Mouse (Mus musculus) stomach, embryonic 15.5 days (tissue): ENCODE data around the gene Edf1. TPM values are rescaled to one million over a fixed set of nuclear protein-coding genes. Genes with fewer than 3 reads are reported as not detected.
A peak's percentile ranks its signal among the peaks of the same experiment; 100 is the strongest.

Source experiments
- ATAC-seq: fragments of 200-750 bp; cut with Nextera tagmentation; 2 replicates; pipeline ENCODE4 v1.8.0; 2017; ENCODE audit warnings: low read depth, moderate number of reproducible peaks, moderate TSS enrichment; ENCODE audit not compliant: insufficient read depth, low FRiP score
- H3K27ac ChIP-seq: fragments of 300-500 bp; sonication (generic); 2 replicates; pipeline ENCODE4 v1.5.1; 2015; ENCODE audit warnings: mild to moderate bottlenecking, inconsistent platforms
- H3K27me3 ChIP-seq: fragments of 300-500 bp; sonication (generic); replicated peaks from 2 replicates; pipeline ENCODE4 v1.6.1; 2015; ENCODE audit warnings: inconsistent platforms
- H3K36me3 ChIP-seq: fragments of 300-500 bp; sonication (generic); 2 replicates; pipeline ENCODE4 v1.6.1; 2015; ENCODE audit warnings: inconsistent platforms
- H3K4me1 ChIP-seq: fragments of 300-500 bp; sonication (generic); 2 replicates; pipeline ENCODE4 v1.6.1; 2015; ENCODE audit warnings: inconsistent platforms
- H3K4me2 ChIP-seq: fragments of 300-500 bp; sonication (generic); 2 replicates; pipeline ENCODE4 v1.6.1; 2015; ENCODE audit warnings: mild to moderate bottlenecking, inconsistent platforms
- H3K4me3 ChIP-seq: fragments of 300-500 bp; sonication (generic); replicated peaks from 2 replicates; pipeline ENCODE4 v1.5.1; 2015; ENCODE audit warnings: inconsistent platforms
- H3K9ac ChIP-seq: fragments of 300-500 bp; sonication (generic); 2 replicates; pipeline ENCODE4 v1.6.1; 2015; ENCODE audit warnings: inconsistent platforms
- H3K9me3 ChIP-seq: fragments of 300-500 bp; sonication (generic); 2 replicates; pipeline ENCODE4 v1.6.1; 2016; ENCODE audit warnings: inconsistent platforms
- WGBS: fragments of 180-500 bp; shearing (Covaris S2); methylation state at CpG from one replicate; pipeline ENCODE4 v1.1.7; 2015; 5-methylcytosine and 5-hydroxymethylcytosine counted together
- polyA plus RNA-seq: library from polyadenylated mRNA; unstranded; fragments of >200 nt; fragmentation: Nextera tagmentation; extraction: Ambion mirVana; gene quantifications from 2 replicates; pipeline ENCODE4 v1.2.1, GENCODE M21; 2015

The Edf1 gene
- polyA plus RNA-seq, 1 experiment from 2014 or later = 371 TPM

- H3K4me1 ChIP-seq = peaks cover 74% of the 10 kb centered on the region
- H3K4me3 ChIP-seq = peak overlapping the region; percentile 22
- no peak overlapping the region; the same call in 1 of the 2 replicates for H3K9ac ChIP-seq
- H3K27ac ChIP-seq = no peak overlapping the region
- no peaks in the 10 kb centered on the region for H3K9me3 ChIP-seq
- 7% methylated on average over 75 of the region's 75 CpGs for WGBS
- H3K4me2 ChIP-seq = peak overlapping the region; percentile 51
- H3K36me3 ChIP-seq = peaks cover 4% of the 10 kb centered on the region
- H3K27me3 ChIP-seq = peaks cover 52% of the 10 kb centered on the region
- ATAC-seq = no peak
Measured at GRCm38 (mm10) chr2:25577951-25578795, 20.5 kb downstream of the Edf1 start.

GRCm38 (mm10) chr2:25578796-25579736 lies 21.4 kb downstream of the Edf1 start:
- no peak overlapping the region for H3K27ac ChIP-seq
- H3K9ac ChIP-seq = no peak overlapping the region
- peaks cover 66% of the 10 kb centered on the region for H3K4me1 ChIP-seq
- peaks cover 6% of the 10 kb centered on the region for H3K36me3 ChIP-seq
- no peak for ATAC-seq
- peak overlapping the region; percentile 22 for H3K4me3 ChIP-seq
- H3K9me3 ChIP-seq = no peaks in the 10 kb centered on the region
- H3K27me3 ChIP-seq = peaks cover 52% of the 10 kb centered on the region
- H3K4me2 ChIP-seq = peak overlapping the region; percentile 51
- 7% methylated on average over 77 of the region's 77 CpGs for whole genome bisulfite sequencing

- peaks cover 64% of the 10 kb centered on the region for H3K4me1 ChIP-seq
- 8% methylated on average over 27 of the region's 27 CpGs for WGBS
- H3K27ac ChIP-seq = no peak overlapping the region
- H3K4me2 ChIP-seq = peak overlapping the region; percentile 51
- H3K36me3 ChIP-seq = peaks cover 9% of the 10 kb centered on the region
- no peak overlapping the region for H3K9ac ChIP-seq
- no peak for ATAC-seq
- no peaks in the 10 kb centered on the region for H3K9me3 ChIP-seq
- peak overlapping the region; percentile 22 for H3K4me3 ChIP-seq
- H3K27me3 ChIP-seq = peaks cover 52% of the 10 kb centered on the region
Measured at GRCm38 (mm10) chr2:25579737-25580460, 22.3 kb downstream of the Edf1 start.

GRCm38 (mm10) chr2:25580621-25581101 lies 23.0 kb downstream of the Edf1 start:
- Histone ChIP-seq H3K27me3 (peaks cover 52% of the 10 kb centered on the region), H3K4me3 (peak overlapping the region; percentile 40; the same call in 1 of the 2 replicates), H3K9ac (no peak overlapping the region), H3K4me2 (no peak overlapping the region), H3K4me1 (peaks cover 60% of the 10 kb centered on the region), H3K9me3 (no peaks in the 10 kb centered on the region), H3K36me3 (peaks cover 16% of the 10 kb centered on the region), H3K27ac (no peak overlapping the region)
- 44% methylated on average over 6 of the region's 6 CpGs for WGBS
- no peak for ATAC-seq

GRCm38 (mm10) chr2:25581294-25581864 lies 23.7 kb downstream of the Edf1 start, which contains the start of gene Ajm1:
Ajm1 (minus strand) TSS chr2:25581757.
- Histone ChIP-seq H3K27me3 (peaks cover 50% of the 10 kb centered on the region), H3K9me3 (no peaks in the 10 kb centered on the region), H3K36me3 (peaks cover 16% of the 10 kb centered on the region), H3K4me2 (peak within 1 kb of the TSS; percentile 77), H3K27ac (peak within 1 kb of the TSS; percentile 18; the same call in 1 of the 2 replicates), H3K4me1 (peaks cover 56% of the 10 kb centered on the region), H3K9ac (no peak within 1 kb of the TSS), H3K4me3 (peak within 1 kb of the TSS; percentile 40)
- peak; percentile 61; the same call in 1 of the 2 replicates for ATAC-seq
- WGBS = 4% methylated on average over 19 of the region's 19 CpGs

- ATAC-seq = no peak
Measured at GRCm38 (mm10) chr2:25581901-25582301, 24.3 kb downstream of the Edf1 start.

GRCm38 (mm10) chr2:25582466-25583119 lies 24.9 kb downstream of the Edf1 start:
- H3K27me3 ChIP-seq = peaks cover 38% of the 10 kb centered on the region
- no peaks in the 10 kb centered on the region for H3K9me3 ChIP-seq
- peaks cover 47% of the 10 kb centered on the region for H3K4me1 ChIP-seq
- peaks cover 28% of the 10 kb centered on the region for H3K36me3 ChIP-seq
- ATAC-seq = peak; percentile 11; the same call in 1 of the 2 replicates
- no peak overlapping the region for H3K9ac ChIP-seq
- no peak overlapping the region for H3K4me3 ChIP-seq
- no peak overlapping the region for H3K4me2 ChIP-seq
- 45% methylated on average over 12 of the region's 12 CpGs for WGBS
- H3K27ac ChIP-seq = peak overlapping the region; percentile 18; the same call in 1 of the 2 replicates

More at GRCm38 (mm10) chr2:25581901-25582301, 24.3 kb downstream of the Edf1 start:
- Histone ChIP-seq H3K4me1 (peaks cover 54% of the 10 kb centered on the region), H3K4me2 (peak overlapping the region; percentile 77; the same call in 1 of the 2 replicates), H3K9ac (no peak overlapping the region), H3K27ac (peak overlapping the region; percentile 18; the same call in 1 of the 2 replicates), H3K27me3 (peaks cover 45% of the 10 kb centered on the region), H3K4me3 (no peak overlapping the region), H3K9me3 (no peaks in the 10 kb centered on the region), H3K36me3 (peaks cover 21% of the 10 kb centered on the region)
- WGBS = 24% methylated on average over 6 of the region's 6 CpGs

GRCm38 (mm10) chr2:25583120-25583481 lies 25.5 kb downstream of the Edf1 start:
- Histone ChIP-seq H3K4me2 (no peak overlapping the region), H3K9ac (no peak overlapping the region), H3K4me1 (peaks cover 42% of the 10 kb centered on the region), H3K27ac (no peak overlapping the region), H3K36me3 (peaks cover 33% of the 10 kb centered on the region), H3K27me3 (peaks cover 33% of the 10 kb centered on the region), H3K4me3 (no peak overlapping the region), H3K9me3 (no peaks in the 10 kb centered on the region)
- ATAC-seq = no peak
- 73% methylated on average over 6 of the region's 6 CpGs for WGBS

GRCm38 (mm10) chr2:25583571-25583970 lies 25.9 kb downstream of the Edf1 start:
- peaks cover 37% of the 10 kb centered on the region for H3K36me3 ChIP-seq
- H3K9ac ChIP-seq = no peak overlapping the region
- peaks cover 37% of the 10 kb centered on the region for H3K4me1 ChIP-seq
- no peak for ATAC-seq
- no peak overlapping the region for H3K27ac ChIP-seq
- no peak overlapping the region for H3K4me2 ChIP-seq
- H3K27me3 ChIP-seq = peaks cover 28% of the 10 kb centered on the region
- WGBS = 62% methylated on average over 4 of the region's 4 CpGs
- H3K9me3 ChIP-seq = no peaks in the 10 kb centered on the region
- H3K4me3 ChIP-seq = no peak overlapping the region

GRCm38 (mm10) chr2:25584152-25584551 lies 26.5 kb downstream of the Edf1 start:
- Histone ChIP-seq H3K9ac (no peak overlapping the region), H3K36me3 (peaks cover 38% of the 10 kb centered on the region), H3K9me3 (no peaks in the 10 kb centered on the region), H3K27ac (no peak overlapping the region), H3K27me3 (peaks cover 22% of the 10 kb centered on the region), H3K4me1 (peaks cover 33% of the 10 kb centered on the region), H3K4me3 (no peak overlapping the region), H3K4me2 (no peak overlapping the region)
- ATAC-seq = no peak
- WGBS = 77% methylated on average over 3 of the region's 3 CpGs
